Mouse (Mus musculus) heart, postnatal 0 days (tissue): ENCODE data around the gene Spata21.

Source experiments
- CTCF ChIP-seq: IDR thresholded peaks from 2 replicates; pipeline ENCODE4 v1.5.1; 2016; ENCODE audit warnings: antibody characterized with exemption, control low read depth, low read depth
- EP300 ChIP-seq: IDR thresholded peaks from 2 replicates; pipeline ENCODE4 v1.6.1; 2016; ENCODE audit warnings: antibody characterized with exemption, low read depth

DNA sequence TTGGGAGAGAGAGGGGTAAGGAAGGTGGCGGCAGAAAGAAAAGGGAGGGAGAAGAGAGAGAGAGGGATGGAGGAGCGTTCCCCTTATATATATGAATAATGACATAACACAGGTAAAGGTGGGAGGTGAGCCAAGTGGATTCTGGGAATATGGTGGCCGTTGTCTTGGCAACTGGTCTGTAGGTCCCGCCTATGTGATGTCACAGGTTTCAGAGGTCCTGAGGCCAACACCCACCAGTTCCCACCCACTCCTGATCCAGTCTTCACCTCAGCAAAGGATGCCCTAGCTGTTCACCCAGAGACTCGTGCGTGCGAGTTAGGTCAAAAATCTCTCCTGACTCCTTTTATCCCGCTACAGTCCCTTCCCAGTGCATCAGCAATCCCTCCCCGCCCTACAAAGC lies 13.2 kb downstream of the Spata21 start:
- TF ChIP-seq CTCF (no peak), EP300 (no peak)
